Mouse (Mus musculus): Measurements from ENCODE around the gene Cir1. TPM values are rescaled to one million over a fixed set of nuclear protein-coding genes. Genes with fewer than 3 reads are reported as not detected.

Gene Cir1
- total RNA-seq (2023), result 28.5 TPM

DNA sequence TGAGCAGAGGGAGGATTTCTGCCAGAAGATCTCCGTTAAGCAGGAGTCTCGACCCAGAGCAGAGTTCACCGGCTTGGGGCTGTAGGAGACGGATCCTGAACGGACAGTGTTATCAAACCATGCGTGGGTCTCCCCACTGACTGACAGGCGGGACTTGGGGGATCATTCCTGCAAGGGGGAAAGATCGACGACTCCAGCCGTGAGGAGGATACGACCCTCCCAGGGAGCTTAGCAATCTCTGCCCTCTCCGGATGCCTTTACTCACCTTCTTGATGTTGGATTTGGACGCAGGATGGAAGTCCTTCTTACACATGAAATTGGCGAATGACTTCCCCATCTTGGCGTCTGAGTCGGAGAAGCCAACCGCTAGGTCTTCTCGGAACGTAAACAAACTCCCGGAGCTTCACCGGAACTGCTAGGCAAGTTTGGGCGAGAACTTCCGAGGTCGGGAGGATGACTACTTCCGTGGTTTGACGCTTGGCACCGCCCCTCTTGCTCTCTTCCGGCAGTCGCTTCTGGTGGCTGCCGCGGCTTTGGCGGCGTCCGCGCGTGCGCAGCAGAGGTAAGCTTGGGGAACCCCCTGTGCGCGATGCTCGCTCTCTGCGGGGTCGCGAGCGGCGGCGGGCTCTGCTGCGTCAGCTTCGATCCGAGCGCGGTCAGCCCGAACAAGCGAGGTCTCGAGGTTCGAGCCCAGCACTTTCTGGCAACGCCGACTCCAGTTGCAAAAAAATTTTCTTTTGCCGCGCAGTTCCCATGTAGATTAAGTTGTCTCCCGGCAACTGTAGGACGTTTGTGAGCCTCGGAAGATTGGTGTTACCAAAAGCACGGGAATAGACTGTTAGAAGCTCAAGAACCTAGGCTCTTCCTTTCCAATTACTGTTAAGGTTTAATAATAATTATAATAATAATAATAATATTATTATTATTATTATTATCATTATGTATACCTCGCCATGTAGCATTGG lies at the start of gene Cir1, which contains the start of gene Scrn3:
Gene Cir1 (minus strand): TSS at position 550 of the 965 bp plus-strand sequence.
Gene Scrn3 (plus strand): TSS at position 450 of the 965 bp plus-strand sequence.

DNA sequence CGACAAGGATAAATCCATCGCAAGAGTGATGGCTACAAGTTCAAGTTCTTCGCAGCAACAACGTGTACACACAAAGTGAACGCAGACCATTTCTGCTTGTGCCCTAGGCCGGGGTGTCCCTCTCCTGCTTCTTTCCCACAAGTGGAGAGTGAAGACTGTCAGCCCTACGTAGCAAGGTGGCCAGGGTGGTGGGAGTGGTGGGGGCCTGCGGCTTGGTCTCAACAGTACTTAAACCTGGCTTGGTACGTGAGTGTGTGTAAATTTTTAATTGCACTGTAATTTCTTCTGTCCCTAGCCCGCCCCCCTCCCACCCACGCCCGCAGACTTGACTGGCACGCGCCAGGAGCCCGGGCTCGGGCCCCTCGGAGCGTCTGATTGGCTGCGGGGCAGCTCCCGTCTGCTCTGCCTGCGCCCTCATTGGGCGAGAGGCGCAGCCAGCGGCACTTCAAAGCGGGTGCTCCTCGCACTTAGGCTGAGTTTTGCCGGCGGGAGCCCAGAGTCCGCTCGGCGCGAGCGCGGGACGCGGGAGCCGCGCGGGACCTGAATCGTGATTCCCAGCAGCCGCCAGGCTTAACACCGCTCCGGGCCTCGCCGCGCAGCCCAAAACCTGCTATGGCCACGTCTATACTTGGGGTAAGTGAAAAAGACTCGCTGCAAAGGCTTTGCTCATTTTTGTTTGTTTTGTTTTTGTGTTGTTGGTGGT lies 40.9 kb downstream of the Cir1 start, which contains the start of gene Sp9:
Gene Sp9 (plus strand): TSS at position 467 of the 703 bp plus-strand sequence.

Other genes with a start within 250 kb of the Cir1 start
- 37.4 TPM for gene Ola1, start 93.8 kb downstream of the Cir1 start, total RNA-seq (2023)
- not detected for gene Sp9, start 40.8 kb downstream of the Cir1 start, total RNA-seq (2023)
- 5.1 TPM for gene Scrn3, start 100 bp downstream of the Cir1 start, total RNA-seq (2023)
- gene Gpr155, start 73.9 kb upstream of the Cir1 start, total RNA-seq (2023), result 14.2 TPM
- gene Wipf1, start 217.0 kb upstream of the Cir1 start, total RNA-seq (2023), result 171 TPM

Data from CD4-positive naive resting alpha-beta T cell, adult 57 days (primary cell).